ENCODE assay signal across 28 mouse cellular contexts in genomic region chr11:65713830-65714229, GRCm38 (mm10).
DNase-seq lines count a peak whose midpoint lies in the region; ATAC-seq and TF ChIP-seq lines count a peak whose summit lies in the region.
"Had no signal": no experiment of that assay in that cellular context is flagged by ENCODE, and none has a peak within 500 bp of the region (broad histone marks: within the 10 kb centered on the region; RNA-seq: fewer than 3 reads in every experiment).

No protein-coding gene starts in this region.

- no peak overlapping the region for H3K4me2 ChIP-seq in stomach, embryonic 15.5 days
- no peak overlapping the region for H3K4me2 ChIP-seq in stomach, postnatal 0 days (replicated peaks; ENCODE audit: low read depth)
- no peak overlapping the region for H3K4me2 ChIP-seq in liver, embryonic 14.5 days (ENCODE audit: low read depth)
- H3K4me2 ChIP-seq: embryonic facial prominence, embryonic 15.5 days; forebrain, embryonic 13.5 days; heart, embryonic 15.5 days; kidney, embryonic 15.5 days; limb, embryonic 12.5 days; neural tube, embryonic 13.5 days had no signal

- no peaks in the 10 kb centered on the region for H3K27me3 ChIP-seq in stomach, embryonic 15.5 days (replicated peaks)
- H3K27me3 ChIP-seq in stomach, postnatal 0 days (ENCODE audit: control insufficient read depth, insufficient read depth, low read length): no peaks in the 10 kb centered on the region
- H3K27me3 ChIP-seq in liver, embryonic 14.5 days (ENCODE audit: control insufficient read depth, insufficient read depth, low read length): no peaks in the 10 kb centered on the region
- no peaks in the 10 kb centered on the region for H3K27me3 ChIP-seq in forebrain, embryonic 10.5 days (ENCODE audit: poor library complexity, severe bottlenecking)
- H3K27me3 ChIP-seq: embryonic facial prominence, embryonic 15.5 days; forebrain, embryonic 13.5 days; heart, embryonic 15.5 days; kidney, embryonic 15.5 days; limb, embryonic 12.5 days; neural tube, embryonic 13.5 days had no signal

- DNase-seq in stomach, postnatal 0 days (ENCODE audit: low spot score): no peak
- DNase-seq in c-Kit-positive CD71-positive TER-119-negative erythroid progenitor cells, embryonic 14.5 days (ENCODE audit: low read depth): peak; percentile 60
- peak; percentile 17 to 26 (median 22) for DNase-seq in liver, embryonic 14.5 days (ENCODE audit: low read depth in 3 of 3, low spot score in 3 of 3)
- DNase-seq in forebrain, embryonic 10.5 days (ENCODE audit: extremely low spot score, low spot score): no peak
- DNase-seq in frontal cortex, postnatal 14 days (ENCODE audit: low spot score in 2 of 2): no peak
- DNase-seq in left cerebral cortex, postnatal 14 days (ENCODE audit: low spot score in 2 of 2): no peak
- DNase-seq: adrenal gland, postnatal 25 days; B cell, adult 2 months; cerebellum, adult 9-11 months; gastrocnemius, postnatal 14 days; kidney, adult 18-20 months; kidney, postnatal 25 days; lung, adult 18-20 months; lung, postnatal 4 days; thymus, adult 18-20 months; thymus, postnatal 36 days had no signal

- 75% methylated on average over 4 of the region's 4 CpGs for WGBS in stomach, embryonic 15.5 days
- WGBS in stomach, postnatal 0 days: 66% methylated on average over 4 of the region's 4 CpGs
- 33% methylated on average over 4 of the region's 4 CpGs for WGBS in liver, embryonic 14.5 days (ENCODE audit: insufficient replicate concordance)
- 87% methylated on average over 4 of the region's 4 CpGs for WGBS in forebrain, embryonic 10.5 days

- no peaks in the 10 kb centered on the region for H3K4me1 ChIP-seq in stomach, embryonic 15.5 days
- no peaks in the 10 kb centered on the region for H3K4me1 ChIP-seq in stomach, postnatal 0 days (replicated peaks; ENCODE audit: control insufficient read depth, insufficient read depth)
- H3K4me1 ChIP-seq in liver, embryonic 14.5 days (replicated peaks; ENCODE audit: control insufficient read depth in 2 of 2, insufficient read depth in 2 of 2, low read length in 1 of 2): peaks cover 6 to 7% of the 10 kb centered on the region in 2 experiments; a peak in 3 of 4 replicates
- H3K4me1 ChIP-seq in forebrain, embryonic 10.5 days: peaks cover 13% of the 10 kb centered on the region
- H3K4me1 ChIP-seq: embryonic facial prominence, embryonic 10.5 days; embryonic facial prominence, embryonic 15.5 days; heart, embryonic 10.5 days; heart, embryonic 15.5 days; limb, embryonic 12.5 days had no signal

- intact Hi-C loops in left cerebral cortex, postnatal 14 days (cut with DNase I): no loop called here

- no peak overlapping the region for H3K9ac ChIP-seq in stomach, embryonic 15.5 days
- H3K9ac ChIP-seq in stomach, postnatal 0 days (ENCODE audit: low read length): no peak overlapping the region
- H3K9ac ChIP-seq in liver, embryonic 14.5 days (replicated peaks): no peak overlapping the region
- H3K9ac ChIP-seq: embryonic facial prominence, embryonic 15.5 days; forebrain, embryonic 13.5 days; heart, embryonic 15.5 days; kidney, embryonic 15.5 days; limb, embryonic 12.5 days; neural tube, embryonic 13.5 days had no signal

- peak; percentile 47; the same call in 1 of the 2 replicates for ATAC-seq in stomach, embryonic 15.5 days (ENCODE audit: insufficient read depth, low FRiP score, low read depth)
- ATAC-seq in stomach, postnatal 0 days (ENCODE audit: low FRiP score, low TSS enrichment): no peak
- ATAC-seq in liver, embryonic 14.5 days (ENCODE audit: insufficient read depth): peak; percentile 90
- ATAC-seq in megakaryocyte-erythroid progenitor cell, adult 5-6 weeks (replicated peaks; ENCODE audit: low FRiP score, low TSS enrichment, poor library complexity, severe bottlenecking): peak; percentile 96
- ATAC-seq: forebrain, embryonic 13.5 days; hindbrain, embryonic 16.5 days; lung, postnatal 0 days had no signal

- TF ChIP-seq EP300 in stomach, postnatal 0 days (optimal IDR thresholded peaks at IDR 0.05): no peak
- TF ChIP-seq EP300 in liver, embryonic 14.5 days (IDR thresholded peaks at IDR 0.05; ENCODE audit: low read depth): peak; percentile 85

- TF ChIP-seq CTCF in stomach, postnatal 0 days (IDR thresholded peaks at IDR 0.05; ENCODE audit: low read depth): no peak
- TF ChIP-seq CTCF in liver, embryonic 14.5 days (IDR thresholded peaks at IDR 0.05; ENCODE audit: low read depth): no peak

- H3K27ac ChIP-seq in stomach, embryonic 15.5 days: no peak overlapping the region
- no peak overlapping the region for H3K27ac ChIP-seq in stomach, postnatal 0 days (replicated peaks)
- no peak overlapping the region for H3K27ac ChIP-seq in liver, embryonic 14.5 days
- no peak overlapping the region for H3K27ac ChIP-seq in forebrain, embryonic 10.5 days
- H3K27ac ChIP-seq: embryonic facial prominence, embryonic 10.5 days; embryonic facial prominence, embryonic 15.5 days; forebrain, embryonic 13.5 days; heart, embryonic 10.5 days; heart, embryonic 15.5 days; kidney, embryonic 15.5 days; limb, embryonic 12.5 days; neural tube, embryonic 13.5 days had no signal

- H3K9me3 ChIP-seq in stomach, embryonic 15.5 days: no peaks in the 10 kb centered on the region
- H3K9me3 ChIP-seq in stomach, postnatal 0 days (ENCODE audit: control insufficient read depth, low read length): no peaks in the 10 kb centered on the region
- H3K9me3 ChIP-seq in liver, embryonic 14.5 days (ENCODE audit: control insufficient read depth, low read length): no peaks in the 10 kb centered on the region
- H3K9me3 ChIP-seq in forebrain, embryonic 10.5 days: no peaks in the 10 kb centered on the region
- H3K9me3 ChIP-seq: embryonic facial prominence, embryonic 10.5 days; embryonic facial prominence, embryonic 15.5 days; forebrain, embryonic 13.5 days; heart, embryonic 10.5 days; heart, embryonic 15.5 days; kidney, embryonic 15.5 days; limb, embryonic 12.5 days; neural tube, embryonic 13.5 days had no signal

- H3K4me3 ChIP-seq in stomach, embryonic 15.5 days (replicated peaks): no peak overlapping the region
- H3K4me3 ChIP-seq in stomach, postnatal 0 days (ENCODE audit: low read depth, low read length): no peak overlapping the region
- no peak overlapping the region for H3K4me3 ChIP-seq in liver, embryonic 14.5 days (ENCODE audit: insufficient read depth in 1 of 2, low read depth in 2 of 2, low read length in 2 of 2)
- no peak overlapping the region for H3K4me3 ChIP-seq in forebrain, embryonic 10.5 days
- H3K4me3 ChIP-seq: embryonic facial prominence, embryonic 10.5 days; embryonic facial prominence, embryonic 15.5 days; forebrain, embryonic 13.5 days; heart, embryonic 10.5 days; heart, embryonic 15.5 days; kidney, embryonic 15.5 days; limb, embryonic 12.5 days; neural tube, embryonic 13.5 days had no signal

- peaks cover 5% of the 10 kb centered on the region; the same call in 1 of the 2 replicates for H3K36me3 ChIP-seq in stomach, embryonic 15.5 days
- no peaks in the 10 kb centered on the region for H3K36me3 ChIP-seq in stomach, postnatal 0 days (ENCODE audit: control insufficient read depth, insufficient read depth, low read length)
- H3K36me3 ChIP-seq in liver, embryonic 14.5 days (replicated peaks; ENCODE audit: control insufficient read depth, insufficient read depth, low read depth): no peaks in the 10 kb centered on the region; the same call in 1 of the 2 replicates
- peaks cover 38% of the 10 kb centered on the region for H3K36me3 ChIP-seq in forebrain, embryonic 10.5 days (replicated peaks)

Comparison
In these comparisons a context has a peak if more than half of its experiments do, and no peak if none do; other contexts are left out.
1. DNase-seq: peak in c-Kit-positive CD71-positive TER-119-negative erythroid progenitor cells, embryonic 14.5 days (single experiment) and liver, embryonic 14.5 days (3 of 3); none in stomach, postnatal 0 days (single experiment), forebrain, embryonic 10.5 days (single experiment), frontal cortex, postnatal 14 days (0 of 2) and left cerebral cortex, postnatal 14 days (0 of 2).